Mouse (Mus musculus) intestine, embryonic 14.5 days (tissue): ENCODE results near the gene Rab40c. TPM values are rescaled to one million over a fixed set of nuclear protein-coding genes. Genes with fewer than 3 reads are reported as not detected.

Experiments
- ATAC-seq: fragments of 200-750 bp; cut with Nextera tagmentation; replicated peaks from 2 replicates; pipeline ENCODE4 v1.8.0; 2017; ENCODE audit warnings: low read depth, moderate number of reproducible peaks, moderate TSS enrichment, moderate library complexity; ENCODE audit not compliant: low FRiP score, low TSS enrichment
- DNase-seq: peaks from one replicate; pipeline ENCODE4 v3.0.0-alpha.2; 2018; ENCODE audit warnings: low spot score
- H3K27ac ChIP-seq: fragments of 300-500 bp; sonication (generic); 2 replicates; pipeline ENCODE4 v1.5.1; 2014; ENCODE audit warnings: low read depth, mild to moderate bottlenecking, control low read depth
- H3K27me3 ChIP-seq: fragments of 300-500 bp; sonication (generic); replicated peaks from 2 replicates; pipeline ENCODE4 v1.6.1; 2014; ENCODE audit warnings: low read length, control low read depth; ENCODE audit not compliant: control insufficient read depth, insufficient read depth
- H3K36me3 ChIP-seq: fragments of 300-500 bp; sonication (generic); 2 replicates; pipeline ENCODE4 v1.6.1; 2014; ENCODE audit warnings: low read length, control low read depth; ENCODE audit not compliant: control insufficient read depth, insufficient read depth
- H3K4me1 ChIP-seq: fragments of 300-500 bp; sonication (generic); replicated peaks from 2 replicates; pipeline ENCODE4 v1.6.1; 2014; ENCODE audit warnings: low read length, control low read depth, mixed read lengths; ENCODE audit not compliant: control insufficient read depth, insufficient read depth
- H3K4me2 ChIP-seq: fragments of 300-500 bp; sonication (generic); 2 replicates; pipeline ENCODE4 v1.6.1; 2014; ENCODE audit warnings: low read length
- H3K4me3 ChIP-seq: fragments of 300-500 bp; sonication (generic); 2 replicates; pipeline ENCODE4 v1.5.1; 2014; ENCODE audit warnings: low read depth, low read length, control low read depth, mixed read lengths
- H3K9ac ChIP-seq: fragments of 300-500 bp; sonication (generic); 2 replicates; pipeline ENCODE4 v1.6.1; 2014; ENCODE audit warnings: mild to moderate bottlenecking, low read length
- H3K9me3 ChIP-seq: fragments of 300-500 bp; sonication (generic); 2 replicates; pipeline ENCODE4 v1.6.1; 2016; ENCODE audit warnings: low read length, control low read depth; ENCODE audit not compliant: control insufficient read depth
- WGBS: fragments of 180-500 bp; shearing (Covaris S2); extraction: QIAGEN DNeasy Blood & Tissue Kit; methylation state at CpG from one replicate; pipeline ENCODE4 v1.1.7; 2014; 5-methylcytosine and 5-hydroxymethylcytosine counted together
- polyA plus RNA-seq: library from polyadenylated mRNA; unstranded; fragments of >200 nt; fragmentation: Nextera tagmentation; extraction: Ambion mirVana; gene quantifications from 2 replicates; pipeline ENCODE4 v1.2.1, GENCODE M21; 2014

Rab40c gene
- polyA plus RNA-seq, result 14.2 and 14.6 TPM in 2 replicates

GRCm38 (mm10) chr17:25919144-25919785 lies at the start of gene Rab40c:
Gene Rab40c (minus strand): TSS chr17:25919727.
- DNase-seq (peak; percentile 74), ATAC-seq (peak; percentile 90)
- H3K9ac ChIP-seq, result peak within 1 kb of the TSS; percentile 77
- no peaks in the 10 kb centered on the region for H3K9me3 ChIP-seq
- no peaks in the 10 kb centered on the region for H3K27me3 ChIP-seq
- peak within 1 kb of the TSS; percentile 83 for H3K27ac ChIP-seq
- H3K4me3 ChIP-seq, result peak within 1 kb of the TSS; percentile 84
- peak within 1 kb of the TSS; percentile 79 for H3K4me2 ChIP-seq
- H3K36me3 ChIP-seq, result peaks cover 9% of the 10 kb centered on the region; the same call in 1 of the 2 replicates
- H3K4me1 ChIP-seq, result peaks cover 19% of the 10 kb centered on the region
- WGBS, result under 1% methylated on average over 54 of the region's 78 CpGs

- ATAC-seq, result peak; percentile 81
These were observed 48.6 kb upstream of the Rab40c start for GRCm38 (mm10) chr17:25968176-25968575.

GRCm38 (mm10) chr17:25967652-25968051 lies 48.1 kb upstream of the Rab40c start:
- Histone ChIP-seq H3K27ac (peak overlapping the region; percentile 6; the same call in 1 of the 2 replicates), H3K4me3 (no peak overlapping the region), H3K36me3 (peaks cover 18% of the 10 kb centered on the region), H3K4me2 (no peak overlapping the region), H3K4me1 (peaks cover 14% of the 10 kb centered on the region), H3K9me3 (no peaks in the 10 kb centered on the region), H3K9ac (no peak overlapping the region), H3K27me3 (no peaks in the 10 kb centered on the region)
- WGBS, result 33% methylated on average over 3 of the region's 3 CpGs
- no peak for DNase-seq
- no peak for ATAC-seq

More at GRCm38 (mm10) chr17:25968176-25968575, 48.6 kb upstream of the Rab40c start:
- Histone ChIP-seq H3K27ac (peak overlapping the region; percentile 6; the same call in 1 of the 2 replicates), H3K27me3 (no peaks in the 10 kb centered on the region), H3K36me3 (peaks cover 13% of the 10 kb centered on the region), H3K4me2 (no peak overlapping the region), H3K9ac (no peak overlapping the region), H3K4me3 (no peak overlapping the region), H3K4me1 (peaks cover 14% of the 10 kb centered on the region), H3K9me3 (no peaks in the 10 kb centered on the region)
- 67% methylated on average over 1 of the region's 1 CpGs for WGBS
- DNase-seq, result no peak

- Histone ChIP-seq H3K4me2 (no peak overlapping the region), H3K27me3 (no peaks in the 10 kb centered on the region), H3K9me3 (no peaks in the 10 kb centered on the region), H3K4me1 (peaks cover 14% of the 10 kb centered on the region), H3K9ac (no peak overlapping the region), H3K4me3 (no peak overlapping the region), H3K27ac (no peak overlapping the region), H3K36me3 (peaks cover 45% of the 10 kb centered on the region)
- DNase-seq, result no peak
- 90% methylated on average over 7 of the region's 7 CpGs for WGBS
- ATAC-seq, result no peak; the same call in 1 of the 2 replicates
These were observed 44.7 kb upstream of the Rab40c start for GRCm38 (mm10) chr17:25964271-25964670.

- ATAC-seq, result no peak
- Histone ChIP-seq H3K9me3 (no peaks in the 10 kb centered on the region), H3K27ac (no peak overlapping the region), H3K4me2 (no peak overlapping the region), H3K36me3 (peaks cover 61% of the 10 kb centered on the region), H3K4me1 (peaks cover 3% of the 10 kb centered on the region; the same call in 1 of the 2 replicates), H3K9ac (no peak overlapping the region), H3K27me3 (no peaks in the 10 kb centered on the region), H3K4me3 (no peak overlapping the region)
- WGBS, result 94% methylated on average over 7 of the region's 7 CpGs
- DNase-seq, result no peak
These were observed 42.9 kb upstream of the Rab40c start for GRCm38 (mm10) chr17:25962413-25962905.

DNA sequence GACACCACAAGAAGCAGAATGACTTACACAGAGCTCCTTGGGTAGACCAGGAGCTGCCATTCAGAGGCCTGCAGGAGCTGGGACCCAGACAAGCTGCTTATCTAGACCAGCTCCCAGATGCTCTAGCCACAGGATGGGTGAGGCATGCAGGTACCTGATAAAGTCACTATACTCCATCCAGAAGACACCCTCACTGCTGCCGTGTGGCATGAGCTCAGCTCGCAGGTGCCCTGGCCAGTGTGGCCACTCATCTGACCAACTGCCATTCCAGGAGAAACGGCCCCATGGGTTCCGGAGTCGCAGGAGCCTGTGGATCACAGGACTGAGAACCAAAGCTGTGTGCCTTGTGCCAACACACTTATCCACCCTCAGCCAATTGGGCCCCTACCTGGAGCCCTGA lies 42.0 kb upstream of the Rab40c start:
- Histone ChIP-seq H3K36me3 (peaks cover 65% of the 10 kb centered on the region), H3K4me2 (no peak overlapping the region), H3K4me3 (no peak overlapping the region), H3K4me1 (no peaks in the 10 kb centered on the region), H3K9me3 (no peaks in the 10 kb centered on the region), H3K27me3 (no peaks in the 10 kb centered on the region), H3K27ac (no peak overlapping the region), H3K9ac (no peak overlapping the region)
- 98% methylated on average over 5 of the region's 5 CpGs for WGBS
- ATAC-seq (no peak), DNase-seq (no peak)

DNA sequence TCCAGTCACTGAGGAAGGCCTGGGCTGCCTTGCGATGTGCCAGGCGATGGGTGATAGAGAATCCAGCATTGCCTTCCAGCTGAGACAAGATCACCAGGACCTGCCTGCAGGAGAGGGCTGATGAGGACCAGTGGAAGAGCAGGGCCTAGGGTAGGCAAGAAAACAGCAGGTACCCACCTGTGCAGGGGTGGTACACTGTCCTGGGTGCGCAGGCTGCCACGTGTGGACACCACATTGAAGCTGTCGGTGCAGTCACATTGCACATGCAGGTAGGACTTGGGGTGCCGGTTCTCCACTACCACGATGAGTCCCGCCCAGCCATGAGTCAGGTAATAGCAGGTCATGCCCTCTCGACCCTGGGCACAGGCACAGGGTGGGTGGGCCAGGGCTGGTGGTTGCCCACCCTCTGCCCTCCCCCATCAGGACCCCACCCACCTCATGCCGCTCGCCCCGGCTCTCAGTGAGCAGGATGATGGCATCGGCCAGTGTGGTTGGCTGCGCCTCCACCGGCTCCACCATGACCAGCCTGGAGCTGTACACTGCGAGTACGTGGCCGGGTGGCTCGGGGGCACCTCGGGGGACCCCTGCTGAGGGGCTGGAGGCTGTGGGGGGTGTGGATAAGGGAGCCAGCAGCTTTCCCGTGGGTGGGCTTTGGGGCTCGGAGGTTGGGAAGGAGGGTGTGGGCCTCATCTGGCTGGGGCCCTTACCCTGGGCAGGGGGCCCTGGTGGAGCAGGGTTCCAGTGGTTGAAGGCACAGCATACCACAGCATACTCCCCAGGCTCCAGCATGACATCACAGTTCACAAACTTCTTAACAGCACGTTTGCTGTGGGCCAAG lies 40.3 kb upstream of the Rab40c start:
- WGBS, result 90% methylated on average over 23 of the region's 23 CpGs
- DNase-seq (no peak), ATAC-seq (no peak)
- no peak overlapping the region for H3K4me2 ChIP-seq
- no peaks in the 10 kb centered on the region for H3K4me1 ChIP-seq
- no peak overlapping the region for H3K27ac ChIP-seq
- no peak overlapping the region for H3K4me3 ChIP-seq
- no peaks in the 10 kb centered on the region for H3K9me3 ChIP-seq
- no peaks in the 10 kb centered on the region for H3K27me3 ChIP-seq
- peaks cover 65% of the 10 kb centered on the region for H3K36me3 ChIP-seq
- no peak overlapping the region for H3K9ac ChIP-seq

DNA sequence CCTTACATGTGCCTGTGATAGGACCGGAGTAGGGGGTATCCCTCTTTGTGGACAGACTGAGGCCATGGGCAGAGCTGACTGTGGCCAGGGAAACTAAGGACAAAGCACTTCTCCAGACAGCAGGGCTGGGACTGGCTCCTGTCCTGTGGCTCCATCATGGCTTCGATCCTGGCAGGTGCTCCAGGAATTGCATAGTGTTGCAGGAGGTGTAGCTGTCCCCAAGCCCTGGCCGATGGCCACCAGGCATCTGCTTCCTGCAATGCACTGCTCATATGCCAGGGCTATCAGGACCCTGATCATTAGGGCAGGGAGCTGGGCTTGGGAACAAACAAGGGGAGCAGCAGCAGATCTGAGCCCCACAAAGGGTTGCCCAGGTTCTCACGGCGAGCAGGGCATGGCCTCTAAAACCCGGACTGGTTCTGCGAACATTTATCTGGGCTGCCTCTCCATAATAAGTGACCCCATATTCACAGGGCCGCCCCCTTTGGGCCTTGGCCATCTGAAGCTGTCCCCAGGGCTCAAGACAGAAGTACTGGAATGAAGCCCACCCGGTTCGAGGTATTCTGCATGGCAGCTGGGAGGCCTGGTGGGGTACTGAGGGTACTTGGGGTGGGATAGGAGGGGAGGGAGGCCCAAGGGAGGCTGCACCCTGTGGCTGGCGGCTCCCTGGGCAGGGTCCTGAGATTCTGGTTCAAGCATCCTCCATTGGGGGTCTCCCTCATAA lies 39.4 kb upstream of the Rab40c start:
- H3K4me3 ChIP-seq, result no peak overlapping the region
- peaks cover 58% of the 10 kb centered on the region for H3K36me3 ChIP-seq
- H3K9ac ChIP-seq, result no peak overlapping the region
- H3K4me2 ChIP-seq, result no peak overlapping the region
- no peaks in the 10 kb centered on the region for H3K9me3 ChIP-seq
- no peak overlapping the region for H3K27ac ChIP-seq
- DNase-seq, result no peak
- 95% methylated on average over 11 of the region's 11 CpGs for WGBS
- H3K27me3 ChIP-seq, result peaks cover 2% of the 10 kb centered on the region; the same call in 1 of the 2 replicates
- H3K4me1 ChIP-seq, result no peaks in the 10 kb centered on the region
- ATAC-seq, result no peak
